Mouse (Mus musculus) forebrain, embryonic 12.5 days (tissue): ENCODE results near the gene Mmp9. TPM values are rescaled to one million over a fixed set of nuclear protein-coding genes. Genes with fewer than 3 reads are reported as not detected.
A peak's percentile ranks its signal among the peaks of the same experiment; 100 is the strongest.

Experiments used
- ATAC-seq: fragments of 200-750 bp; cut with Nextera tagmentation; 2 replicates; pipeline ENCODE4 v1.8.0; 2017; ENCODE audit warnings: moderate TSS enrichment; ENCODE audit not compliant: low FRiP score
- H3K27ac ChIP-seq: fragments of 300-500 bp; sonication (generic); 2 replicates; pipeline ENCODE4 v1.5.1; 2016; ENCODE audit warnings: mild to moderate bottlenecking
- H3K27me3 ChIP-seq: fragments of 300-500 bp; sonication (generic); 2 replicates; pipeline ENCODE4 v1.6.1; 2016; ENCODE audit warnings: mild to moderate bottlenecking
- H3K36me3 ChIP-seq: fragments of 300-500 bp; sonication (generic); replicated peaks from 2 replicates; pipeline ENCODE4 v1.6.1; 2016; ENCODE audit warnings: mild to moderate bottlenecking
- H3K4me1 ChIP-seq: fragments of 300-500 bp; sonication (generic); 2 replicates; pipeline ENCODE4 v1.6.1; 2016
- H3K4me2 ChIP-seq: fragments of 300-500 bp; sonication (generic); 2 replicates; pipeline ENCODE4 v1.6.1; 2016; ENCODE audit warnings: mild to moderate bottlenecking, moderate library complexity
- H3K4me3 ChIP-seq: fragments of 300-500 bp; sonication (generic); replicated peaks from 2 replicates; pipeline ENCODE4 v1.5.1; 2016; ENCODE audit warnings: mild to moderate bottlenecking
- H3K9ac ChIP-seq: fragments of 300-500 bp; sonication (generic); 2 replicates; pipeline ENCODE4 v1.6.1; 2016; ENCODE audit warnings: mild to moderate bottlenecking
- H3K9me3 ChIP-seq: fragments of 300-500 bp; sonication (generic); 2 replicates; pipeline ENCODE4 v1.6.1; 2016
- WGBS: fragments of 180-500 bp; shearing (Covaris S2); methylation state at CpG from one replicate; pipeline ENCODE4 v1.1.7; 2016; 5-methylcytosine and 5-hydroxymethylcytosine counted together
- polyA plus RNA-seq: library from polyadenylated mRNA; unstranded; fragments of >200 nt; fragmentation: Nextera tagmentation; extraction: Ambion mirVana; gene quantifications from 2 replicates; pipeline ENCODE4 v1.2.1, GENCODE M21; 2016

Gene Mmp9
- polyA plus RNA-seq, 1 experiment from 2014 or later: 3.6 TPM

GRCm38 (mm10) chr2:164985962-164986361, 45.4 kb downstream of the Mmp9 start:
- Histone ChIP-seq H3K27ac (no peak overlapping the region), H3K4me3 (no peak overlapping the region), H3K4me1 (peaks cover 6% of the 10 kb centered on the region; the same call in 1 of the 2 replicates), H3K27me3 (peaks cover 5% of the 10 kb centered on the region; the same call in 1 of the 2 replicates), H3K36me3 (no peaks in the 10 kb centered on the region), H3K9ac (no peak overlapping the region), H3K9me3 (no peaks in the 10 kb centered on the region), H3K4me2 (no peak overlapping the region)
- 79% methylated on average over 6 of the region's 6 CpGs for WGBS
- no peak for ATAC-seq

- H3K9ac ChIP-seq: no peak overlapping the region
- WGBS: 83% methylated on average over 14 of the region's 14 CpGs
Observed at GRCm38 (mm10) chr2:164986371-164987027, 45.9 kb downstream of the Mmp9 start.

GRCm38 (mm10) chr2:164988777-164989176, 48.2 kb downstream of the Mmp9 start:
- Histone ChIP-seq H3K9me3 (no peaks in the 10 kb centered on the region), H3K27ac (no peak overlapping the region), H3K4me3 (no peak overlapping the region), H3K4me1 (peaks cover 6% of the 10 kb centered on the region; the same call in 1 of the 2 replicates), H3K27me3 (peaks cover 3% of the 10 kb centered on the region; the same call in 1 of the 2 replicates), H3K4me2 (no peak overlapping the region), H3K36me3 (no peaks in the 10 kb centered on the region), H3K9ac (no peak overlapping the region)
- no peak for ATAC-seq
- 68% methylated on average over 13 of the region's 13 CpGs for WGBS

More at GRCm38 (mm10) chr2:164986371-164987027, 45.9 kb downstream of the Mmp9 start:
- Histone ChIP-seq H3K4me2 (no peak overlapping the region), H3K36me3 (no peaks in the 10 kb centered on the region), H3K27ac (no peak overlapping the region), H3K4me1 (peaks cover 6% of the 10 kb centered on the region; the same call in 1 of the 2 replicates), H3K4me3 (no peak overlapping the region), H3K9me3 (no peaks in the 10 kb centered on the region), H3K27me3 (peaks cover 5% of the 10 kb centered on the region; the same call in 1 of the 2 replicates)
- ATAC-seq: no peak

- Histone ChIP-seq H3K4me2 (no peak overlapping the region), H3K4me1 (no peaks in the 10 kb centered on the region; the same call in 1 of the 2 replicates), H3K27ac (no peak overlapping the region), H3K27me3 (peaks cover 17% of the 10 kb centered on the region), H3K4me3 (no peak overlapping the region), H3K36me3 (no peaks in the 10 kb centered on the region), H3K9ac (no peak overlapping the region), H3K9me3 (no peaks in the 10 kb centered on the region)
- no peak for ATAC-seq
- WGBS: 77% methylated on average over 3 of the region's 3 CpGs
Observed at GRCm38 (mm10) chr2:164991111-164991510, 50.5 kb downstream of the Mmp9 start.

- H3K9me3 ChIP-seq: no peaks in the 10 kb centered on the region
- WGBS: 53% methylated on average over 10 of the region's 10 CpGs
- H3K36me3 ChIP-seq: no peaks in the 10 kb centered on the region; the same call in 1 of the 2 replicates
- no peak overlapping the region for H3K4me3 ChIP-seq
- H3K4me2 ChIP-seq: no peak overlapping the region
- H3K27me3 ChIP-seq: peaks cover 24% of the 10 kb centered on the region
- no peak overlapping the region for H3K9ac ChIP-seq
- H3K4me1 ChIP-seq: no peaks in the 10 kb centered on the region; the same call in 1 of the 2 replicates
- ATAC-seq: no peak
- H3K27ac ChIP-seq: no peak overlapping the region
Observed at GRCm38 (mm10) chr2:164991808-164992207, 51.2 kb downstream of the Mmp9 start.

GRCm38 (mm10) chr2:164994156-164994555, 53.6 kb downstream of the Mmp9 start:
- H3K9ac ChIP-seq: no peak overlapping the region
- no peak overlapping the region for H3K27ac ChIP-seq
- H3K27me3 ChIP-seq: peaks cover 47% of the 10 kb centered on the region
- H3K4me1 ChIP-seq: peaks cover 18% of the 10 kb centered on the region
- WGBS: 87% methylated on average over 11 of the region's 11 CpGs
- ATAC-seq: no peak
- peaks cover 7% of the 10 kb centered on the region for H3K36me3 ChIP-seq
- no peak overlapping the region for H3K4me3 ChIP-seq
- no peak overlapping the region for H3K4me2 ChIP-seq
- H3K9me3 ChIP-seq: no peaks in the 10 kb centered on the region

GRCm38 (mm10) chr2:164994659-164995428, 54.3 kb downstream of the Mmp9 start:
- Histone ChIP-seq H3K4me2 (no peak overlapping the region), H3K9me3 (no peaks in the 10 kb centered on the region), H3K27me3 (peaks cover 54% of the 10 kb centered on the region), H3K9ac (no peak overlapping the region), H3K36me3 (peaks cover 14% of the 10 kb centered on the region), H3K27ac (no peak overlapping the region), H3K4me1 (peaks cover 18% of the 10 kb centered on the region), H3K4me3 (no peak overlapping the region)
- WGBS: 64% methylated on average over 21 of the region's 21 CpGs
- no peak for ATAC-seq

- H3K9me3 ChIP-seq: no peaks in the 10 kb centered on the region
- no peak overlapping the region for H3K27ac ChIP-seq
- H3K4me1 ChIP-seq: peaks cover 18% of the 10 kb centered on the region
- peaks cover 26% of the 10 kb centered on the region for H3K36me3 ChIP-seq
- peaks cover 61% of the 10 kb centered on the region for H3K27me3 ChIP-seq
- H3K9ac ChIP-seq: no peak overlapping the region
- no peak overlapping the region for H3K4me3 ChIP-seq
- 60% methylated on average over 11 of the region's 11 CpGs for WGBS
- no peak for ATAC-seq
- no peak overlapping the region for H3K4me2 ChIP-seq
Observed at GRCm38 (mm10) chr2:164995976-164996375, 55.4 kb downstream of the Mmp9 start.

- Histone ChIP-seq H3K4me1 (peaks cover 18% of the 10 kb centered on the region), H3K36me3 (peaks cover 37% of the 10 kb centered on the region), H3K4me3 (peak overlapping the region; percentile 28), H3K27me3 (peaks cover 64% of the 10 kb centered on the region), H3K9ac (peak overlapping the region; percentile 44; the same call in 1 of the 2 replicates), H3K4me2 (peak overlapping the region; percentile 47), H3K9me3 (no peaks in the 10 kb centered on the region), H3K27ac (no peak overlapping the region)
- no peak for ATAC-seq
- WGBS: 8% methylated on average over 48 of the region's 49 CpGs
Observed at GRCm38 (mm10) chr2:164996848-164997720, 56.5 kb downstream of the Mmp9 start.

GRCm38 (mm10) chr2:164997721-164998428, 57.3 kb downstream of the Mmp9 start:
- Histone ChIP-seq H3K27me3 (peaks cover 64% of the 10 kb centered on the region), H3K27ac (no peak overlapping the region), H3K4me2 (peak overlapping the region; percentile 47), H3K4me3 (peak overlapping the region; percentile 28), H3K9ac (peak overlapping the region; percentile 44), H3K9me3 (no peaks in the 10 kb centered on the region), H3K4me1 (peaks cover 18% of the 10 kb centered on the region), H3K36me3 (peaks cover 45% of the 10 kb centered on the region)
- 2% methylated on average over 51 of the region's 52 CpGs for WGBS
- ATAC-seq: no peak

GRCm38 (mm10) chr2:165001958-165002357, 61.4 kb downstream of the Mmp9 start:
- H3K27ac ChIP-seq: no peak overlapping the region
- no peak overlapping the region for H3K4me2 ChIP-seq
- H3K9ac ChIP-seq: no peak overlapping the region
- no peak overlapping the region for H3K4me3 ChIP-seq
- peaks cover 39% of the 10 kb centered on the region for H3K27me3 ChIP-seq
- ATAC-seq: no peak
- no peaks in the 10 kb centered on the region for H3K9me3 ChIP-seq
- 90% methylated on average over 13 of the region's 13 CpGs for WGBS
- H3K36me3 ChIP-seq: peaks cover 85% of the 10 kb centered on the region
- H3K4me1 ChIP-seq: peaks cover 18% of the 10 kb centered on the region
